Mouse (Mus musculus) ovary, postnatal 14 days (tissue): ENCODE results near the gene 1700074P13Rik.
"Not testable (repeated sequence)": the region's sequence is repeated elsewhere in the genome, so short reads cannot be mapped to it uniquely, and the experiment has no call there.

Experiments used
- DNase-seq: peaks from one replicate; pipeline ENCODE4 v3.0.0; 2022; ENCODE audit warnings: low spot score

Gene 1700074P13Rik

DNA sequence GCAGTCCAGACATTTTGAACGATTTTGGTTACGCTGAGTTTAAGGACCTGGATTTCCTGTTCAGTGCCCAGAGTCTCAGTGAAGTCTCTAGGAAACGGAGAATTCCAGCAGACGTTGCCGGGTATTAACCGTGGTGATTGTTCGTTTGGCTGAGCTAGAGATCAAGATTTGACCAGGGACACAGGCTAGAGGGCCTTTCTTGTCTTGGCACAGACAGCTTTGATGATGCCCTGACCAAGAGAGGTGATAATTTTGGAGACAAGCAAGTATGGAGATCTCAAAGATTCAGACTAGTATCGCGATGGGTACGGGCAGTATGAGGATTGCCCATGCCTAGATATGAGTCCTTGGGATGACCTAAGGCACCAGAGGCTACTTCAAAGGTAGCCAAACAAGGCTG is at the start of gene 1700074P13Rik:
TSS of gene 1700074P13Rik (minus strand) at position 101 of the 400 bp plus-strand sequence.
- no peak for DNase-seq

- DNase-seq, result not testable (repeated sequence)
Observed at GRCm38 (mm10) chr6:40964454-40964853, 24.1 kb upstream of the 1700074P13Rik start, which contains the start of gene 1810009J06Rik. Gene 1810009J06Rik, plus strand, starts transcription at chr6:40964754.

- no peak for DNase-seq
Observed at GRCm38 (mm10) chr6:40953716-40954115, 13.4 kb upstream of the 1700074P13Rik start.

DNA sequence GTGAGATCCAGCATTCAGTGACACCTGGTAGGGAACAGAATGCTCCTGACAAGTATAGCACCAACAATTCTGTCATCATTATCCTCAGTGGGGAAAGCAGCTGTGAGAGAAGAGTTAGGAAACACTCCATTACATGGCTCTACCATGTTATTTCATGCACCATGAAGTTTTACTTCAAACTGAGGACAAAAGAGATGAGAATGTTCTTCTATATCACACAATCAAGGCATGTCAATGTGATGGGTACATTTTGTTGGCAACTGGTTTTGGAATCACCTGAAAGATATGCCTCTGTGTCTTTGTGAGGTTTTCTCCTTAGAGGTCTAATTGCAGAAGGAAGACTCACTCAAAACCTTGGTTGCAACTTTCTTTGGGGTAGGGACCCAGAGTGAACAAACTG is 11.4 kb upstream of the 1700074P13Rik start, which contains the start of gene Gm4744:
TSS of gene Gm4744 (minus strand) at position 101 of the 400 bp plus-strand sequence.
- DNase-seq, result no peak

- no peak for DNase-seq
Observed at GRCm38 (mm10) chr6:40919954-40920353, 20.4 kb downstream of the 1700074P13Rik start.

- no peak for DNase-seq
Observed at GRCm38 (mm10) chr6:40900287-40900686, 40.1 kb downstream of the 1700074P13Rik start, which contains the start of gene Prss58. Gene Prss58, minus strand, starts transcription at chr6:40900387.

GRCm38 (mm10) chr6:40894716-40895115 is 45.6 kb downstream of the 1700074P13Rik start:
- no peak for DNase-seq

DNA sequence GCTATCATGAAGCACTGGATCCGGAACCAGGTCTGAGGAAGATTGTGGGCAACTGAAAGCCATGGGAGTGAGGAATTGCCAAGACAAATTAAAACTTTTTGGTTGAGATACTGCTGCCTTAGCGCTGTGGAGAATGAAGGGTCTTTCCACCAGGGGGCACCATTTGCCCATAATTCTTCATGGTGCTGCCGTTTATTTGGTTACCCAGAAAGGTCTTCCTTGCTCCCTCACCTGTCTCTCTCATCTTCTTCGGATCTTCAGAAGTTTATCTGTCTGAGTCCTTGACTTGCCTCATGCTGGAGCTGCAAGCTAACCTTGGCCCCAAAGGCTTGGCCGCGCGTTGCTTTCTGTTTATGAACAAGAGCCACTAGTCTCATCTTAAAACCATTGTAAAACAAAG is 46.8 kb downstream of the 1700074P13Rik start:
- peak; percentile 11 for DNase-seq

GRCm38 (mm10) chr6:40891754-40892153 is 48.6 kb downstream of the 1700074P13Rik start:
- no peak for DNase-seq

DNA sequence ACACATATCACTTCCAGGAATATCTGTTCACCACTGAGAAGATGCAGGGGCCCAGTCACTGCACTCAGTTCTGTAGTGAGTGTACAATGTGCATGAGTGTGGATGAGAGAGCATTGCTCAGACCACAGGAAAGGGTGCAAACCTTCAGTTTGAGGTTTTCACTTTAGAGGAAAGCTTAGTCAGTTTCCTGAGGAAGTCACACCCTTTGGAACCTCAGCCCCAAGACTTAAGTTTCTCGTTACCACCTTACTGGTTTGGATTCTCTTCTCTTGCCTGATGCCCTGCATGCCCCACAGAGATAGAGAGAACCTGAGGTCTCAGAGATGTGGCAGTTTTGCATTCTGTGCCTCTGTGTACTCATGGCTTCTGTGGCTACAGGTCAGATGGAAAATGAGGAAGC is 49.4 kb downstream of the 1700074P13Rik start:
- no peak for DNase-seq

GRCm38 (mm10) chr6:40887394-40887793 is 53.0 kb downstream of the 1700074P13Rik start, which contains the start of gene Moxd2:
Gene Moxd2, minus strand, starts transcription at chr6:40887494.
- DNase-seq, result no peak
